Mouse (Mus musculus) stomach, embryonic 14.5 days (tissue): ENCODE results near the gene Mrps17. TPM values are rescaled to one million over a fixed set of nuclear protein-coding genes. Genes with fewer than 3 reads are reported as not detected.

Experiments used
- ATAC-seq: fragments of 200-750 bp; cut with Nextera tagmentation; 2 replicates; pipeline ENCODE4 v1.8.0; 2017; ENCODE audit warnings: low read depth, moderate TSS enrichment; ENCODE audit not compliant: insufficient number of reproducible peaks, insufficient read depth, low FRiP score
- H3K27ac ChIP-seq: fragments of 300-500 bp; sonication (generic); 2 replicates; pipeline ENCODE4 v1.5.1; 2014; ENCODE audit warnings: mild to moderate bottlenecking, low read length, moderate library complexity, mixed read lengths
- H3K27me3 ChIP-seq: fragments of 300-500 bp; sonication (generic); 2 replicates; pipeline ENCODE4 v1.6.1; 2014; ENCODE audit warnings: low read length, control low read depth, mixed read lengths; ENCODE audit not compliant: control insufficient read depth, insufficient read depth
- H3K36me3 ChIP-seq: fragments of 300-500 bp; sonication (generic); 2 replicates; pipeline ENCODE4 v1.6.1; 2014; ENCODE audit warnings: mild to moderate bottlenecking, control low read depth, low read length, moderate library complexity, mixed read lengths; ENCODE audit not compliant: control insufficient read depth, insufficient read depth
- H3K4me1 ChIP-seq: fragments of 300-500 bp; sonication (generic); 2 replicates; pipeline ENCODE4 v1.6.1; 2014; ENCODE audit warnings: low read length, control low read depth, mixed read lengths; ENCODE audit not compliant: control insufficient read depth, insufficient read depth
- H3K4me2 ChIP-seq: fragments of 300-500 bp; sonication (generic); replicated peaks from 2 replicates; pipeline ENCODE4 v1.6.1; 2014; ENCODE audit warnings: low read depth, low read length, control low read depth
- H3K4me3 ChIP-seq: fragments of 300-500 bp; sonication (generic); 2 replicates; pipeline ENCODE4 v1.5.1; 2014; ENCODE audit warnings: low read depth, low read length, control low read depth
- H3K9ac ChIP-seq: fragments of 300-500 bp; sonication (generic); replicated peaks from 2 replicates; pipeline ENCODE4 v1.6.1; 2014; ENCODE audit warnings: low read depth, mild to moderate bottlenecking, control low read depth, low read length, moderate library complexity, mixed read lengths
- H3K9me3 ChIP-seq: fragments of 300-500 bp; sonication (generic); 2 replicates; pipeline ENCODE4 v1.6.1; 2016; ENCODE audit warnings: low read depth, low read length, control low read depth; ENCODE audit not compliant: control insufficient read depth
- WGBS: fragments of 180-500 bp; shearing (Covaris S2); extraction: QIAGEN DNeasy Blood & Tissue Kit; methylation state at CpG from one replicate; pipeline ENCODE4 v1.1.7; 2014; 5-methylcytosine and 5-hydroxymethylcytosine counted together
- polyA plus RNA-seq: library from polyadenylated mRNA; unstranded; fragments of >200 nt; fragmentation: Nextera tagmentation; extraction: Ambion mirVana; gene quantifications from 2 replicates; pipeline ENCODE4 v1.2.1, GENCODE M21; 2014

The Mrps17 gene
- polyA plus RNA-seq, 1 experiment from 2014 or later, result 206 TPM

GRCm38 (mm10) chr5:129700506-129700905 lies 14.8 kb upstream of the Mrps17 start:
- WGBS, result 40% methylated on average over 2 of the region's 2 CpGs
- Histone ChIP-seq H3K4me1 (no peaks in the 10 kb centered on the region), H3K36me3 (no peaks in the 10 kb centered on the region), H3K4me2 (no peak overlapping the region), H3K4me3 (no peak overlapping the region), H3K27ac (no peak overlapping the region), H3K9ac (no peak overlapping the region), H3K9me3 (no peaks in the 10 kb centered on the region), H3K27me3 (no peaks in the 10 kb centered on the region)
- no peak for ATAC-seq

- H3K4me3 ChIP-seq, result no peak overlapping the region
- no peaks in the 10 kb centered on the region for H3K4me1 ChIP-seq
- H3K4me2 ChIP-seq, result no peak overlapping the region
- H3K36me3 ChIP-seq, result no peaks in the 10 kb centered on the region
- no peak overlapping the region for H3K27ac ChIP-seq
- no peak overlapping the region for H3K9ac ChIP-seq
- ATAC-seq, result no peak
- 74% methylated on average over 1 of the region's 1 CpGs for WGBS
- H3K9me3 ChIP-seq, result no peaks in the 10 kb centered on the region
- H3K27me3 ChIP-seq, result no peaks in the 10 kb centered on the region
Observed at GRCm38 (mm10) chr5:129701706-129702105, 13.6 kb upstream of the Mrps17 start.

GRCm38 (mm10) chr5:129703368-129703767 lies 11.9 kb upstream of the Mrps17 start:
- Histone ChIP-seq H3K9ac (no peak overlapping the region), H3K36me3 (no peaks in the 10 kb centered on the region)
- ATAC-seq, result no peak

GRCm38 (mm10) chr5:129708412-129708811 lies 6.9 kb upstream of the Mrps17 start, which contains the start of gene Sept14:
Sept14 (minus strand) TSS chr5:129708512.
- H3K4me1 ChIP-seq, result no peaks in the 10 kb centered on the region
- no peak for ATAC-seq
- no peaks in the 10 kb centered on the region for H3K9me3 ChIP-seq
- H3K4me2 ChIP-seq, result no peak within 1 kb of the TSS
- no peak within 1 kb of the TSS for H3K9ac ChIP-seq
- no peak within 1 kb of the TSS for H3K4me3 ChIP-seq
- WGBS, result 71% methylated on average over 2 of the region's 2 CpGs
- H3K27me3 ChIP-seq, result no peaks in the 10 kb centered on the region
- H3K36me3 ChIP-seq, result no peaks in the 10 kb centered on the region
- H3K27ac ChIP-seq, result no peak within 1 kb of the TSS

More at GRCm38 (mm10) chr5:129703368-129703767, 11.9 kb upstream of the Mrps17 start:
- Histone ChIP-seq H3K27ac (no peak overlapping the region), H3K4me3 (no peak overlapping the region), H3K4me2 (no peak overlapping the region), H3K9me3 (no peaks in the 10 kb centered on the region), H3K4me1 (no peaks in the 10 kb centered on the region), H3K27me3 (no peaks in the 10 kb centered on the region)

- Histone ChIP-seq H3K36me3 (peaks cover 30% of the 10 kb centered on the region), H3K4me2 (no peak overlapping the region), H3K27me3 (no peaks in the 10 kb centered on the region), H3K4me3 (no peak overlapping the region), H3K4me1 (peaks cover 5% of the 10 kb centered on the region), H3K9me3 (no peaks in the 10 kb centered on the region), H3K27ac (no peak overlapping the region), H3K9ac (no peak overlapping the region)
- 81% methylated on average over 9 of the region's 9 CpGs for WGBS
- no peak for ATAC-seq
Observed at GRCm38 (mm10) chr5:129717016-129717415, 1.7 kb downstream of the Mrps17 start.

- Histone ChIP-seq H3K9ac (no peak overlapping the region), H3K27me3 (no peaks in the 10 kb centered on the region), H3K36me3 (peaks cover 30% of the 10 kb centered on the region), H3K4me3 (no peak overlapping the region), H3K4me1 (peaks cover 5% of the 10 kb centered on the region), H3K9me3 (no peaks in the 10 kb centered on the region), H3K27ac (no peak overlapping the region), H3K4me2 (no peak overlapping the region)
- no peak for ATAC-seq
- 77% methylated on average over 3 of the region's 3 CpGs for WGBS
Observed at GRCm38 (mm10) chr5:129720176-129720575, 4.9 kb downstream of the Mrps17 start.

- peak overlapping the region; percentile 40 for H3K4me2 ChIP-seq
- 52% methylated on average over 4 of the region's 4 CpGs for WGBS
- no peaks in the 10 kb centered on the region for H3K27me3 ChIP-seq
- peak overlapping the region; percentile 70 for H3K4me3 ChIP-seq
- no peaks in the 10 kb centered on the region for H3K9me3 ChIP-seq
- peak overlapping the region; percentile 95 for H3K27ac ChIP-seq
- peaks cover 9% of the 10 kb centered on the region for H3K36me3 ChIP-seq
- ATAC-seq, result no peak
- peak overlapping the region; percentile 92; the same call in 1 of the 2 replicates for H3K9ac ChIP-seq
- H3K4me1 ChIP-seq, result peaks cover 23% of the 10 kb centered on the region; the same call in 1 of the 2 replicates
Observed at GRCm38 (mm10) chr5:129724268-129724667, 9.0 kb downstream of the Mrps17 start.

GRCm38 (mm10) chr5:129724834-129725773 lies 9.8 kb downstream of the Mrps17 start, which contains the start of gene Nipsnap2:
Nipsnap2 (plus strand) TSS chr5:129725063.
- Histone ChIP-seq H3K4me3 (peak within 1 kb of the TSS; percentile 70), H3K9me3 (no peaks in the 10 kb centered on the region), H3K4me1 (peaks cover 30% of the 10 kb centered on the region), H3K4me2 (peak within 1 kb of the TSS; percentile 40), H3K27ac (peak within 1 kb of the TSS; percentile 95), H3K9ac (peak within 1 kb of the TSS; percentile 92), H3K36me3 (0 out of 2 replicates have a peak, but pooled peaks cover under 1% of the 10 kb centered on the region), H3K27me3 (no peaks in the 10 kb centered on the region)
- under 1% methylated on average over 74 of the region's 93 CpGs for WGBS
- ATAC-seq, result peak; percentile 92
